In the genomic region with DNA sequence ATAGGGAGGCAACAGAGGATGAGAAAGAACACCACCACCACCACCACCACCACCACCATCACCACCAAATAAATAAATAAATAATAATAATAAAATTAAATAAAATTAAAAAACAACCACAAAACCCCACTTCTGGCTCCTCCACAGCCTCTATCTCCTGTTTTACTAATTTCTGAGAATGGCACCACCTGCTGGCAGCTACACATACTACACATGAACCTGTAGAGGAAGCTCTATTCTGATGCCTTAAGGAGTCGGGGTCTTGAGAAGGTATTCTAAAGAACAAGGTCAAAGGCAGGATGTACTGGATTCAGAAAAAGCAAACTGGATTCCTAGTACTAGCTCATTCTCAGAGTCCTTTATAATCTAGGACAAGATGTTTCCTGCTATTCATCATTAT, we compare ENCODE assay signal across 8 mouse cellular contexts.
A peak's percentile ranks its signal among the peaks of the same experiment; 100 is the strongest.
DNase-seq lines count a peak whose midpoint lies in the region; ATAC-seq and TF ChIP-seq lines count a peak whose summit lies in the region.

No protein-coding gene starts in this region.

- no peak overlapping the region for H3K4me2 ChIP-seq in forebrain, embryonic 14.5 days (ENCODE audit: low read length)

- peak; percentile 11 to 70 for DNase-seq in adrenal gland, adult (ENCODE audit: inconsistent age in 2 of 2, low spot score in 1 of 2)
- DNase-seq in adrenal gland, postnatal 4 days (ENCODE audit: low spot score in 2 of 2): no peak
- peak; percentile 15 to 62 for DNase-seq in layer of hippocampus, adult 2 months (ENCODE audit: low spot score in 2 of 2)
- DNase-seq in layer of hippocampus, adult 9-10 months (ENCODE audit: low spot score): no peak
- DNase-seq in adrenal gland, postnatal 10 days: peak; percentile 58
- peak; percentile 72 for DNase-seq in forebrain, embryonic 14.5 days (ENCODE audit: low spot score)
- DNase-seq in left cerebral cortex, postnatal 4 days: peak; percentile 56
- DNase-seq in splenic B cell, adult 2 months (ENCODE audit: low read depth, low spot score): peak; percentile 65

- WGBS in forebrain, embryonic 14.5 days: 81% methylated on average over 1 of the region's 1 CpGs

- no peaks in the 10 kb centered on the region for H3K9me3 ChIP-seq in forebrain, embryonic 14.5 days (replicated peaks; ENCODE audit: control insufficient read depth, low read length)

- TF ChIP-seq CTCF in layer of hippocampus, adult 2 months (conservative IDR thresholded peaks at IDR 0.05): peak; percentile 77

- H3K4me3 ChIP-seq in layer of hippocampus, adult 2 months: no peak overlapping the region
- no peak overlapping the region for H3K4me3 ChIP-seq in forebrain, embryonic 14.5 days (ENCODE audit: low read depth, low read length)

- no peak overlapping the region for H3K9ac ChIP-seq in forebrain, embryonic 14.5 days (ENCODE audit: low read length)

- no peaks in the 10 kb centered on the region for H3K27me3 ChIP-seq in forebrain, embryonic 14.5 days (replicated peaks; ENCODE audit: control insufficient read depth, insufficient read depth, low read length)
- H3K27me3 ChIP-seq in splenic B cell, adult 2 months (ENCODE audit: control insufficient read depth, insufficient read depth, low read length, poor library complexity, severe bottlenecking): no peaks in the 10 kb centered on the region

- ATAC-seq in forebrain, embryonic 14.5 days: no peak

- intact Hi-C loops in left cerebral cortex, postnatal 4 days (cut with DNase I): no loop called here

- no peaks in the 10 kb centered on the region; the same call in 1 of the 2 replicates for H3K4me1 ChIP-seq in forebrain, embryonic 14.5 days (ENCODE audit: control insufficient read depth, insufficient read depth, low read length)

- no peak overlapping the region for H3K27ac ChIP-seq in layer of hippocampus, adult 2 months
- no peak overlapping the region for H3K27ac ChIP-seq in forebrain, embryonic 14.5 days (ENCODE audit: low read depth, low read length)

- no peaks in the 10 kb centered on the region for H3K36me3 ChIP-seq in forebrain, embryonic 14.5 days (ENCODE audit: control insufficient read depth, insufficient read depth, low read length)
- H3K36me3 ChIP-seq in splenic B cell, adult 2 months (ENCODE audit: control insufficient read depth, insufficient read depth, low read length, poor library complexity, severe bottlenecking): no peaks in the 10 kb centered on the region

Comparison
In these comparisons a context has a peak if more than half of its experiments do, and no peak if none do; other contexts are left out.
1. DNase-seq: peak in adrenal gland, adult (2 of 2), layer of hippocampus, adult 2 months (2 of 2), adrenal gland, postnatal 10 days (single experiment), forebrain, embryonic 14.5 days (single experiment), left cerebral cortex, postnatal 4 days (single experiment) and splenic B cell, adult 2 months (single experiment); none in adrenal gland, postnatal 4 days (0 of 2) and layer of hippocampus, adult 9-10 months (single experiment).